Mouse (Mus musculus): Measurements from ENCODE around the gene Map1s. TPM values are rescaled to one million over a fixed set of nuclear protein-coding genes. Genes with fewer than 3 reads are reported as not detected.

The Map1s gene
- polyA plus RNA-seq, 1 experiment, result 18.3 TPM

GRCm38 (mm10) chr8:70896316-70897020 is 9.3 kb upstream of the Map1s start:
- peak overlapping the region; percentile 90 for H3K4me3 ChIP-seq (ENCODE audit: control insufficient read depth, low read depth, low read length)
- peaks cover 17% of the 10 kb centered on the region for H3K4me1 ChIP-seq (ENCODE audit: control insufficient read depth, insufficient read depth, low read length)
- peak overlapping the region; percentile 63 for H3K27ac ChIP-seq (ENCODE audit: control insufficient read depth, insufficient read depth, low read depth, low read length)
- TF ChIP-seq POLR2A (IDR thresholded peaks at IDR 0.05; ENCODE audit: control insufficient read depth, low read depth, low read length) (no peak), CTCF (IDR thresholded peaks at IDR 0.05; ENCODE audit: control insufficient read depth, insufficient read depth, insufficient replicate concordance, low read depth, low read length) (no peak)
- H3K27me3 ChIP-seq (ENCODE audit: control insufficient read depth, insufficient read depth, low read length), result no peaks in the 10 kb centered on the region
- no peaks in the 10 kb centered on the region; the same call in 1 of the 2 replicates for H3K36me3 ChIP-seq (ENCODE audit: control insufficient read depth, insufficient read depth, low read length)

DNA sequence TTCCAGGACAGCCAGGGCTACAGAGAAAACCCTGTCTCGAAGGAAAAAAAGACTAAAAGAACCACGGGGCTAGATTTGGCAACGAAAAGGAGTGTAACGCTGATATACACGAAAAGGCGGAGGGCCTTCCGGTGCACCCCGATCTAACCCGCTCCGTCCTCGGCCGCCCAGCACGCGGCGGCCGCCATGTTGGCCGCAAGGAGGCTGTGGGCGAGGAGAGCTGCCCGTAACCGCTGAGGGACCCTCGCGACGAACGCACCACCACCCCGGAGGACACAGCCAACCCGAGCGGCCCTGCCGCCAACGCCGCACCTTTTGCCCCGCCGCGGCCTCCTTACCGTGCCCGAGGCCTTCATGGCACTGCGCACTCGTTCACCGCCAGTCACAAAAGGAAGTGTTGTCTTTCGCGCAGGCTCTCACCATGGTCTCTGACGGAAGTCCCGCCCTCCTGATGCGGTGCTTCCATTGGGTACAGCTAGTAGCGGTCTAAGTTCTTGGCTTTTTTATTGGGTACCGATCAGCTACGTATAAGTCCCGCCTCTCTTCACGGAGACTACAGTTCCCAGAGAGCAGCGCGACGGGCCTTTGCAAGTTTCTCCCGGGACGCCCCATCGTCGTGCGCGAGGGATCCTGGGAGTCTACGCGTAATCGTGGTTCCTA is 8.6 kb upstream of the Map1s start, which contains the start of gene Rpl18a:
Rpl18a (minus strand) TSS at position 392 of the 660 bp plus-strand sequence.
- Histone ChIP-seq H3K27ac (ENCODE audit: control insufficient read depth, insufficient read depth, low read depth, low read length) (peak within 1 kb of the TSS; percentile 75), H3K27me3 (ENCODE audit: control insufficient read depth, insufficient read depth, low read length) (no peaks in the 10 kb centered on the region), H3K4me3 (ENCODE audit: control insufficient read depth, low read depth, low read length) (peak within 1 kb of the TSS; percentile 90), H3K4me1 (ENCODE audit: control insufficient read depth, insufficient read depth, low read length) (peaks cover 14% of the 10 kb centered on the region), H3K36me3 (ENCODE audit: control insufficient read depth, insufficient read depth, low read length) (no peaks in the 10 kb centered on the region; the same call in 1 of the 2 replicates)
- TF ChIP-seq CTCF (IDR thresholded peaks at IDR 0.05; ENCODE audit: control insufficient read depth, insufficient read depth, insufficient replicate concordance, low read depth, low read length) (no peak), POLR2A (IDR thresholded peaks at IDR 0.05; ENCODE audit: control insufficient read depth, low read depth, low read length) (peak; percentile 98)

- no peak for TF ChIP-seq POLR2A (IDR thresholded peaks at IDR 0.05; ENCODE audit: control insufficient read depth, low read depth, low read length)
- peak; percentile 98; the same call in 1 of the 2 replicates for TF ChIP-seq CTCF (IDR thresholded peaks at IDR 0.05; ENCODE audit: control insufficient read depth, insufficient read depth, insufficient replicate concordance, low read depth, low read length)
- H3K4me1 ChIP-seq (ENCODE audit: control insufficient read depth, insufficient read depth, low read length), result peaks cover 8% of the 10 kb centered on the region
- no peaks in the 10 kb centered on the region for H3K27me3 ChIP-seq (ENCODE audit: control insufficient read depth, insufficient read depth, low read length)
- H3K4me3 ChIP-seq (ENCODE audit: control insufficient read depth, low read depth, low read length), result peak overlapping the region; percentile 90
- H3K27ac ChIP-seq (ENCODE audit: control insufficient read depth, insufficient read depth, low read depth, low read length), result peak overlapping the region; percentile 75
- no peaks in the 10 kb centered on the region; the same call in 1 of the 2 replicates for H3K36me3 ChIP-seq (ENCODE audit: control insufficient read depth, insufficient read depth, low read length)
Observed at GRCm38 (mm10) chr8:70897681-70898413, 7.9 kb upstream of the Map1s start.

DNA sequence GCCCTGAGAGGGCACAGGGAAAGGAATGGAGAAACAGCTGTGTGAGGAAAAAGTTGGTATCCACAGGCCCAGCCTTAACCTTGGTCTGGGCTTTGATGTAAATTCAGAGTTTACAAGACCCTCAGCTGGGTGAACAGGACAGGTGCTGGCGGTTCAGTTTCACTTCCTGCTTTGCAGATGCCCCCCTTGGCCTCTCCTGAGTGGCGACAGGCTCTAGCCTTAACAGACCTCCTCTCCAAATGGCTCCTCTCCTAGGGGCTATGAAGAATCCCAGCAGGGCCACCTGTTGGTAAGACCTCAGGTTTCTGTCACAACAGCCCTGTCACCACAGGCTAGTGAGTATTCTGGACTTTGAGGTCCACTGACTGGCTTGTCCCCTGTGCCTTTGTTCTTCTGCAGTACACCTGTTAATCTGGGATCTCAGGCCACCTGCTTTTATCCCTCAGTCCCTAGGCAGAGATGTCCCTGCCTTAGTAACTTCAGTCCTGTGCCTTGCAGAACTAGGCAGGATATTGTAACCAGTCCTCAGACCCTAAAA is 7.0 kb upstream of the Map1s start:
- Histone ChIP-seq H3K36me3 (ENCODE audit: control insufficient read depth, insufficient read depth, low read length) (no peaks in the 10 kb centered on the region; the same call in 1 of the 2 replicates), H3K27ac (ENCODE audit: control insufficient read depth, insufficient read depth, low read depth, low read length) (no peak overlapping the region), H3K27me3 (ENCODE audit: control insufficient read depth, insufficient read depth, low read length) (no peaks in the 10 kb centered on the region), H3K4me1 (ENCODE audit: control insufficient read depth, insufficient read depth, low read length) (peaks cover 8% of the 10 kb centered on the region), H3K4me3 (ENCODE audit: control insufficient read depth, low read depth, low read length) (no peak overlapping the region)
- no peak for TF ChIP-seq POLR2A (IDR thresholded peaks at IDR 0.05; ENCODE audit: control insufficient read depth, low read depth, low read length)
- no peak for TF ChIP-seq CTCF (IDR thresholded peaks at IDR 0.05; ENCODE audit: control insufficient read depth, insufficient read depth, insufficient replicate concordance, low read depth, low read length)

DNA sequence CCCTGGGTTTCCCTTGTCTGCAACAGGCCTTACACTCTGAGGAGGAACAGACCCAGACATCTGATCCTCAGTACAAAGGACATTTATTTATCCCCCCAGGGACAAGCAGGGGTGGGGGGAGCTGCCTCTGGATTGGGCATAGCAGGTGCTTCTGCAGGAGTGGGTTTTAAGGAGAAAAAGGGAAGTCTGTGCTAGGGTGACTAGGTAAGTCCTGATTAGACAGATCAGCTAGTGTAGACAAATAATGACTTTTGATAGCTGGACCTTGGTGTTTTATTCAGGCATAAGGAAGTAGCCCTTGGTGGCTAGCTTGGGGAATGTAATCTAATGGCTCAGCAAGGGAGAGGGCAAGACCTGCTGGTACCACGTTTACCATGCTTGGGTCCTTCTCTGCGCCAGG is 6.5 kb upstream of the Map1s start:
- no peaks in the 10 kb centered on the region; the same call in 1 of the 2 replicates for H3K36me3 ChIP-seq (ENCODE audit: control insufficient read depth, insufficient read depth, low read length)
- H3K4me1 ChIP-seq (ENCODE audit: control insufficient read depth, insufficient read depth, low read length), result peaks cover 8% of the 10 kb centered on the region
- H3K4me3 ChIP-seq (ENCODE audit: control insufficient read depth, low read depth, low read length), result no peak overlapping the region
- H3K27ac ChIP-seq (ENCODE audit: control insufficient read depth, insufficient read depth, low read depth, low read length), result no peak overlapping the region
- TF ChIP-seq CTCF (IDR thresholded peaks at IDR 0.05; ENCODE audit: control insufficient read depth, insufficient read depth, insufficient replicate concordance, low read depth, low read length) (no peak), POLR2A (IDR thresholded peaks at IDR 0.05; ENCODE audit: control insufficient read depth, low read depth, low read length) (no peak)
- H3K27me3 ChIP-seq (ENCODE audit: control insufficient read depth, insufficient read depth, low read length), result no peaks in the 10 kb centered on the region

DNA sequence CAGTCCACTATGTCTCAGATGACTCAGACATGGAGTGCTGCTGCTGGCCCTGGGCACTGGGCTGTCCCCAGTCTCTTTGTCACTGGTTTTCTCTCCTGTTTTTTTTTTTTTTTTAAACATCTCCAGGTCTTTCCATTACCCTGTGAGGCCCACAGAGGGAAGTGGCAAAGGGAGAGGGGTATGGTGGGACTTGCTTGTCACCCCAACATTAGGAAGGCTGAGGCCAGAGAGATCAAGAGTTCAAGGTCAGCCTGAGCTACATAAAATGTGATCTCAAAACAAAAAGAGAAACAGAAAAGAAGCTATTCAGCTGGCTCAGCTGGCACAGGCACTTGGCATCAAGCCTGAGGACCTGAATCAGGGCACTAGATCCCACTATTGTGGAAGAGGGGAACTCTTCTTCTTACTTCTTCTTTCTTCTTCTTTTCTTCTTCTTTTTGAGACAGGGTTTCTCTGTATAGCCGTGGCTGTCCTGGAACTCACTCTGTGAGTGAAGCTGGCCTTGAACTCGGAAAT is 4.8 kb upstream of the Map1s start:
- Histone ChIP-seq H3K4me1 (ENCODE audit: control insufficient read depth, insufficient read depth, low read length) (peaks cover 12% of the 10 kb centered on the region), H3K36me3 (ENCODE audit: control insufficient read depth, insufficient read depth, low read length) (no peaks in the 10 kb centered on the region), H3K27me3 (ENCODE audit: control insufficient read depth, insufficient read depth, low read length) (no peaks in the 10 kb centered on the region), H3K27ac (ENCODE audit: control insufficient read depth, insufficient read depth, low read depth, low read length) (no peak overlapping the region), H3K4me3 (ENCODE audit: control insufficient read depth, low read depth, low read length) (no peak overlapping the region)
- no peak for TF ChIP-seq CTCF (IDR thresholded peaks at IDR 0.05; ENCODE audit: control insufficient read depth, insufficient read depth, insufficient replicate concordance, low read depth, low read length)
- TF ChIP-seq POLR2A (IDR thresholded peaks at IDR 0.05; ENCODE audit: control insufficient read depth, low read depth, low read length), result no peak
